Mouse (Mus musculus) left cerebral cortex, postnatal 4 days (tissue): ENCODE data around the gene Rwdd4a. TPM values are rescaled to one million over a fixed set of nuclear protein-coding genes. Genes with fewer than 3 reads are reported as not detected.

Experiments used
- DNase-seq: peaks from one replicate; pipeline ENCODE4 v3.0.0-alpha.2; 2022
- intact Hi-C: fragments of 180-260 bp; cut with DNase I; formaldehyde crosslinking; loops from one replicate; pipeline ENCODE4 v1.15.1; 2025
- microRNA-seq: library from miRNA; unstranded; fragments of <30 nt; microRNA quantifications from one replicate; pipeline ENCODE4 v1.2.0, GENCODE M21; 2022
- total RNA-seq, 2 experiments: library from RNA; stranded (reverse); gene quantifications; 2 replicates each; pipeline ENCODE4 v1.2.3; 2021

Rwdd4a gene
- total RNA-seq, 2 experiments from 2014 or later: 26.8 to 29.5 TPM

DNA sequence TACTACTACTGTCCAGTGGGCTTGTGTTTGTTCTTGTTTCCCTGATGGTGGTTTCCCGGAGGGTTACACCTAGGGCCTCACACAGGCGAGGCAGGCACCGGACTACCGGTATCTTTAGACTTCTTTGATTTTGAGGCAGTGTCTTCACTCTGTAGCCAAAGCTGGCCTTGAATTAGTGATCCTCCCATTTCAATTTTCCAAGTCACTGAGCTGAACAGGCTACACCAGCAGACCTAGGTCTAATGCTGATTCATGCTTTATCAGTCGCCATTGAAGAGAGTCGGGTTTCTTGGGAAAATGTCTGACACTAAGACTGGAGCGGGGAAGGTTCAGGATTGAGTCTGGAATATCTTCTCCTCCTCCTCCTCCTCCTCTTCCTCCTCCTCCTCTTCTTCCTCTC is 40.0 kb downstream of the Rwdd4a start:
- intact Hi-C loops: no loop called here
- DNase-seq: no peak

DNA sequence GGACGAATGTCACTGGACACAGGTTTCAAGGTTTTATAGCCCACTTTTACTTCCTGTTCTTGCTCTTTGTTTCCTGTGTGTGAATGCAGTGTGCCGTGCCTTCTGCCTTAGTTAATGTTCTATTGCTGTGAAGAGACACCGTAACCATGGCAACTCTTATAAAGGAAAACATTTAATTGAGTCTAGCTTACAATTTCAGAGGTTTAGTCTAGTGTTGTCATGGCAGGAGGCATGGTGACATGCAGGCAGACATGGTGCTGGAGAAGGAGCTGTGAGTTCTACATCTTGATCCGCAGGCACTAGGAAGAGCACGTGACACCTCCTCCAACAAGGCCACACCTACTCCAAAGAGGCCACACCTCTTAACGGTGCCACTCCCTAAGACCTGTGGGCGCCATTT is 48.0 kb downstream of the Rwdd4a start:
- DNase-seq: no peak

DNA sequence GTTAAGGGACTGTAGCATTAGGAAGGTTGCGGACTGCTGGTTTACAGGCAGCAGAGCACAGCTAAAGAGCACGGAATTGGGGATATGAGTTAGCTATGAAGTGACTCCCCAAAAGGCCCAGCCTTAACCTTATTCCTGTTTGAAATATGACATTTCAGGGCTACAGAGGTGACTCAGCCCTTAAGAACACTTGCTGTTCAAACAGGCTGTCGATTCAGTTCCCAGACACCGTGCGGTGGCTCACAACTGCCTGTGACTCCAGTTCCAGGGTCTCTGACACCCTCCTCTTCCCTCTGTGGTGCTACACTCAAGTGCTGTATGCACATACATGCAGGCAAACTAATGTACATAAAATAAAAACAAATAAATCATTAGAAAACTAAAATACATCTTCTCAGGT is 55.2 kb downstream of the Rwdd4a start:
- no peak for DNase-seq
- intact Hi-C loops: no loop called here

More for the DNA sequence above, 48.0 kb downstream of the Rwdd4a start:
- intact Hi-C loops: no loop called here

DNA sequence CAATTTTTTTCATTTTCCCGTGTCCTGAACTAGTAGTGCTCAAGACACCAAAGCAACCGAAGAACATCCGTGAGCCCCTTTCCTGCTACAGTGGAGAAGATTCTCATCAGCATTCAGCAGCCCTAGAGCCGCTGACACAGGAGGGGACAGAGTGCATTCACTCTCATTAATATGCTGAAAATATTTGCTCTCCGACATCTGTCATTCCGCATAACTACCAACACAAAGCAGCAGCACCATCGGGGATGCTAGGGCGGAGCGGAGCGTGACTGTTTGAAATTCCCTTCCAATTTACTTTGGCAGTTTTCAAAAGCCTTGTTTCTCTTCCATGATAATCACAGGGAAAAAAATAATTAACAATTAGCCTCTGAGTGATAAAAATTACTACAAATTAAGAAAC is 56.9 kb downstream of the Rwdd4a start:
- intact Hi-C loops: no loop called here

DNA sequence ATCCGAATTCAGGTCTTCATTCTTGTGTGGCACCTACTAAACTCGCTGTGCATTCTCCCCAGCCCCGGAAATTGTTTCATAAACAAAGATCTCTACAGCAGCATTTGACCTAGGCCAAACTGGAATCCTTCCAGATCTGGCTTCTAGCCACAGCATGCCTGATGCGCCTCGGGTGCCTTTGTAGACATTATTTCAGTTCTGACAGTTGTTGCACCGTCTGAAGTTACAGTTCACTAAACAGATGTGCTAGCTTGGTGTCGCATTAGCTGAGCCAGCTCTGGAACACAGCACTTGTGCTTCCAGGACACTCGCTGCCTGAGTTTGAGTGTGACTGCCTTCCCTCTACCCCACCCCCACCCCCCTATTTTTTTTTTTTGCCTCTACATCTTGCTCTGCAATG is 67.2 kb downstream of the Rwdd4a start:
- intact Hi-C loops: no loop called here
- no peak for DNase-seq

More for the DNA sequence above, 56.9 kb downstream of the Rwdd4a start:
- no peak for DNase-seq

Small RNA genes lying within 50 kb of the gene (microRNA-seq; reads per million reads assigned to microRNA genes)
- not detected for gene Gm27409

Other genes with a start within 250 kb of the Rwdd4a start
- 100 to 1,000 TPM; 118 to 122 TPM for gene Stox2, start 87.3 kb upstream of the Rwdd4a start, total RNA-seq
- gene Trappc11, start 194 bp upstream of the Rwdd4a start, total RNA-seq: 10 to 100 TPM; 49.7 to 51.0 TPM
- gene Ing2, start 141.9 kb downstream of the Rwdd4a start, total RNA-seq: 10 to 100 TPM; 25.3 to 26.1 TPM
- 10 to 100 TPM; 15.7 to 19.8 TPM for gene Cdkn2aip, start 180.3 kb downstream of the Rwdd4a start, total RNA-seq